Mouse (Mus musculus): ENCODE measurements around the gene Ush1c.

Ush1c gene

DNA sequence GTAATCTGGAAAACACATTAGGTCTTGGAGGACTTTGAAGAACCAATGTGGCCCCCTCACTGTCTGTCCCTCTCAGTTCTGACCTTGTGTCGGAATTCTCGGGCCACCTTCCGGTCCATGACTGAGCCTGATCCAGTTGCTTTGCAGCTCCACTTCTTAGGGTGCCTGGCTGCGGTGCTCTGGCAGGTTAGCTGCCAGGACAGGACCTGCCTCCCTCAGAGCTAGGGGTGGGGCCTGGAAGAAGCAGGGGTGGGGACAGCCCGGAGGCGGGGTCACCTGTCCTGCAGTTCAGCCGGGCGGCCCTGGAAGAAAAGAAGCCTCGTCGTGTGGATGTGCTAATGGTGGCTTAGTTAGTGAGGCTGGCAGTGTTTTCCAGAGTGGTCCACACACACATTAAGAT is at the start of gene Ush1c:
Gene Ush1c (minus strand): TSS at position 158 of the 400 bp plus-strand sequence.
- DNase-seq (ENCODE audit: low read depth, low spot score) = no peak

GRCm38 (mm10) chr7:46287051-46287450 is 48.7 kb upstream of the Ush1c start:
- DNase-seq (ENCODE audit: low read depth, low spot score) = no peak

GRCm38 (mm10) chr7:46286391-46286790 is 48.1 kb upstream of the Ush1c start:
- DNase-seq (ENCODE audit: low read depth, low spot score) = no peak

DNA sequence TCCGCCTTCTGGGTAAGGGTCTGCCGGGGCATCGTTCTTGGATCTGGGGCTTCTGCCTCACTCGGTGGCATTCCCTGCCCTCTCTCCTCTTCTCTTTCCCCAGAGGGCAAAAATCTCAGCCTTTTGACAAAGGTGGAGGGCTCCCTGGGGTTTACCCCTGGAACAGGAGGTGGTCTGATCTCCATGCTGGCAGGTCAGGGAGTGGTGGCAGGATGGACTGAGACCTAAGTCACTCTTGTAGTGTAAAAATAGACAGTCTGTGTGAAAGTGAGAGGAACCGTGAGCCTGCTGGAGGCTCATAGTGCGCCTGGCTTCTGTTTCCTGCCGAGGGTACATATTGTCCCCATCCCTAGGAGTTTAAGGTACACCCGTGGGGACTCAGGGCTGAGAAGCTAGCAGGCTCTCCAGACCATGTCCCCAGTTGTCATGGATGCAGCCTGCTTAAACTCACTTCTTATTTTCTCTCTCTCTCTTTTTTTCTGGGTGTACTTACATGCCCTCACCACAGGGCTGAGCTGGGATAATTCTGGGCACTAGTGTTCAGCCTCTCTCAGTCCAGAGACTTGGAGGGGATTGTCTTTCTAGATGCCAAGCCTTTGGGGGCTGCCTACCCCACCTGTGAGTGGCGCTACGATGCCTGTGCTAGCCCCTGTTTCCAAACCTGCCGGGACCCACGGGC is 47.0 kb upstream of the Ush1c start:
- no peak for DNase-seq (ENCODE audit: low read depth, low spot score)

- no peak for DNase-seq (ENCODE audit: low read depth, low spot score)
These were observed 45.4 kb upstream of the Ush1c start for GRCm38 (mm10) chr7:46283681-46284080.

DNA sequence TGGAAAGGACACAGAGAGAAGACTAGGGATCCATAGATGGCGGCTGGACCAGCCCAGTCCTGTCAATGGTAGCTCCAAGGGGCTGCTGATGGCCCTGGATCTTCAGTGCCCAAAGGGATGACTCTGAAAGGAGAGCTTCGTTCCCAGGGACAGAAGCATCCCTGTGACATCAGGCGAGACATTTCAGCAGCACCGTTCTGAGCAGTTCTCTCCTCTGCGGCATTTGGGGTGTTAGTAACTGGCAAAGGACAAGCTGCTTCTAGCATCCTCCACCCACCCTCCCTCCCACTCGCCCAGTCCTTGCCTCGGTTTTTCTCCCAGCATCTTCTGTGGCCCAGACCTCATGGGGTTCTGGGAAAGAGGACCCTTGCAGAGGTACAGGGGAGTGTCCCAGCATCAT is 44.0 kb upstream of the Ush1c start:
- no peak for DNase-seq (ENCODE audit: low read depth, low spot score)

DNA sequence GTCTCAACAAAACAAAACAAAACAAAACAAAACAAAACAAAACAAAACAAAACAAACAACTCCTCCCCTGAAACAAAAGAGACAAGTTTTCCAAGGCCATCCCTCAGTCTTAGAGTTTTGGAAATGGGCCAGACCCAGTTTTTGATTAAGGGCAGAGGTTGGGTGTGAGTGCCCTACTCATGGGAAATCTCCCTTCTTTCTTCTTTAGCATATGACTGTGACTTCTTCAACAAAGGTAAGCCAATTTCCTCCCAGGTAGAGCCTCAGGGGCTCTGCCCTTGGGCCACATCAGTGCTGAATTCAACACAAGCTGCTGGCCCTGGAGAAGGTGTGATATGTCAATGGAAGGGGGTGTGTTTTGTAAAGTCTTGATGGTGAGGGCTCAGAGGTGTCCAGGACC is 42.6 kb upstream of the Ush1c start:
- DNase-seq (ENCODE audit: low read depth, low spot score) = peak; percentile 53

- peak; percentile 83 for DNase-seq (ENCODE audit: low read depth, low spot score)
These were observed 41.6 kb upstream of the Ush1c start for GRCm38 (mm10) chr7:46279946-46280345.

GRCm38 (mm10) chr7:46276156-46276555 is 37.9 kb upstream of the Ush1c start:
- DNase-seq (ENCODE audit: low read depth, low spot score) = no peak

DNA sequence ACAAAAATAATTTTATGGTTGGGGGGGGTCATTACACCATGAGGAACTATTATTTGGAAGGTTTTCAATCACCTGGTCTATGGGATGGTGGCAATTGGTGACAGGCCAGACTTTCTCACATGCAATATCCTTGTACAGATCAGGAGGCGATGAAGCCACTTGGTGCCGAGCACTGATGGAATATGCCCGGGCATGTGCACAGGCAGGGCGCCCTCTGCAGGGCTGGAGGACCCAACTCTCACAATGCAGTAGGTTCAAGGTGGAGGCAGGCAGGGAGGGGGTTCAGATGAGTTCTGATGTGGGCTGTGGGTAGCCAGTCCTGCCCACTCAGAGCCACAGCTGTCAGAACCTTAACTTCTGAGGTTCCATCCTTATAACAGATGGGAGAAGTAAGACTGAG is 13.5 kb upstream of the Ush1c start:
- DNase-seq (ENCODE audit: low read depth, low spot score) = peak; percentile 52

DNA sequence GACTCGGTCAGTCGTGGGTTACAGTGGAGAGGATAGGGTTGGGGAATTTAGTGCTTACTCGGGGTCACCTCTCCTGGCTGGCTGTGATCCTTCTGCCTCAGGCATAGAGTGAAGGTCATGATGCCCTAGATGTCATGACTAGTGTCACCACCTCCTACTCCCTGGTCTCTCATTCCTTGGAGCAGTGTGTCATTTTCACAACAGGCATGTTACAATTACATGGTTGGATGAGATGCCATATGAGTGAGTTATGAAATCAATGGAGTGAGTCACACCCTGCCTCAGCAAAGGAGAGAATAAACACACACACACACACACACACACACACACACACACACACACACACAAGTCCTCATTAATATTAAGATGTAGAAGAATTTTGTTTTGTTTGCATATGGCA is 9.3 kb upstream of the Ush1c start:
- DNase-seq (ENCODE audit: low read depth, low spot score) = no peak

DNA sequence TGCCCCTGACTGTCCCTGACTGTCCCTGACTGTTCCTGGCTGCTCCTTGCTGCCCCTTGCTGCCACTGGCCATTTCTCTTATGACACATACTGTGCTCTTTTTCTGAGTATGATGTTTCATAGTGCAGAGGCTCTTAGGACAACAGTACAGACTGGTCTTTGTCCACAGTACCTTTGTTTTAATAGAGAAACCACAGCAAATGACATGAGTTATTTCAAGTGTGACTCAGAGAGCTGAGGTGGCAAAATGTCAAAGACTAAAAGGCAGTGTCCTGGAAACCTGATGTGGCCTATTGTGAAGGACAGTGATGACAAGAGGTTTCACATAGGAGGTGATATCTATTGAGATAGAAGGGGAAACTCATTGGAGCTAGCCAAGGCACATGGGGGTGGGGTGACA is 8.6 kb upstream of the Ush1c start:
- no peak for DNase-seq (ENCODE audit: low read depth, low spot score)

DNA sequence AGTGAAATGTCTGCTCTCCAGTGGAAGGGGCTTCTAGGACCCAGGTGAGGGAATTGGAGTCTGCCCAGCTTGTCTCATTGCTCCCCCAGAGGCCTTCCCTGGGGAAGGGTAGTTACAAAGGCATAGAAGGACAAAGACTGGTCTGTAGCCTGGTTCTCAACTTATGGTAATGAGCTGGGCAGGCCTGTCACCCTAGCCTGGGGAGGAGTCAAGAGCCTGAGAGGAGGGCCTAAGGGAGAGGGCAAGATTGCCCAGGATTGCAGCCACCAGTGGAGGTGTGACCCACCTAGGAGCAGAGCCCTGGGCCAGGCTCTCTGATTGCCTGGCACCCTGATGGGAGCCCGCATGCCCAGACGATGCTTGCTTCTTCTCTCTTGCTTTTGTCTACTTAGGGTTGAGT is 2.4 kb upstream of the Ush1c start, which contains the start of gene Otog:
Gene Otog (plus strand): TSS at position 292 of the 400 bp plus-strand sequence.
- DNase-seq (ENCODE audit: low read depth, low spot score) = no peak

DNA sequence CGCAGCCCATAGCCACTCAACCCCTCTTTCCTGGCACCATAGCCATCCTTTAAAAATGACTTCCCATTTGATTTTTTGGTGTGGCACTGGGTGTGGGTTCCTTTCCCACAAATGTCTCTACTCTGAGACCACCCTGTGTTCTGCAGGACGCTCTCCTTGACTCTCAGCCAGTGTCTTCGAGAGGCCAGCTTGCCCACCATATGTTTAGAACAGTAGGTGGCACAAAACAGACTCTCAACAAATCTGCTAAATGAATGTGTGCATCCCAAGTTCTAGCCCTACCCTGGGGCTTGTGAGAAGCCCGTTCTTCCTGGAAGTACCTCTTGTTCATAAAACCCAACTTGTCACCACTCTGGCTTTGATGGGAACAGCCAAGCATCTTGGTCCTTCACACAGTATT is 1.8 kb upstream of the Ush1c start:
- DNase-seq (ENCODE audit: low read depth, low spot score) = no peak

- no peak for DNase-seq (ENCODE audit: low read depth, low spot score)
These were observed 1.1 kb downstream of the Ush1c start for GRCm38 (mm10) chr7:46237192-46237591.

DNA sequence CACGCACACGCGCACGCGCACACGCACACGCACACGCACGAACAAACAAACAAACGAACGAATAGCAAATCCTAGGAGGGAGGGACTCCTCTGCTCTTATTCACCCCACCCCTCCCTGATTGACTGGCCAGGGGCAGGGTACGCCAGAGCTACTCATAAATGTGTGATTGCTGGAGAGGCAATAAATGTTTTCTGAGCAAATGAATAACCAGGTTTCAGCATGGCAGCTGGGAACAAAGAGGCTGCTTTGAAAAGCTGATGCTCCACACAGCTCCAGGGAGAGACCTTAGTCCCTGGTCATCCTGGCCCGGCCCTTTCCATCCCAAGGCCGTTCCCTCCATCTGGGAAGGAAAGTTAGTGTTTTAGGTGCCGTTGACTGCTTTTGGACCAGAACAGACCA is 1.9 kb downstream of the Ush1c start:
- no peak for DNase-seq (ENCODE audit: low read depth, low spot score)

DNA sequence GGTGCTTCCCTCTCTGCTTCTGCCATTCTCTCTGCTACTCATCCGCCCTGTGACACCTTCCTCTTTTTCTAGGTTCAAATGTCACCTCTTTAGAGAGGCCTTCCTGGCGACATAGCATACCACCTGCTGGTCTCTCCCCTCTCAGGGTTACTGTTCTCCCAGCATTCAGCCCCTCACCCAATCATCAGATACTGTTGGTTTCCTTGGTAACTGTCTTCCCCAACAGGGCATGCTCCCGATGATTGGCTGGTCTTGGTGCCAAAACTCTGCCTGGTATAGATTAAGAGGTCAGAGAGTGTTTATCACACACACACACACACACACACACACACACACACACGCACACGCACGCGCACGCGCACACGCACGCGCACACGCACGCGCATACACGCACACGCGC is 2.4 kb downstream of the Ush1c start:
- DNase-seq (ENCODE audit: low read depth, low spot score) = no peak

- no peak for DNase-seq (ENCODE audit: low read depth, low spot score)
These were observed 11.4 kb downstream of the Ush1c start for GRCm38 (mm10) chr7:46226936-46227335.

DNA sequence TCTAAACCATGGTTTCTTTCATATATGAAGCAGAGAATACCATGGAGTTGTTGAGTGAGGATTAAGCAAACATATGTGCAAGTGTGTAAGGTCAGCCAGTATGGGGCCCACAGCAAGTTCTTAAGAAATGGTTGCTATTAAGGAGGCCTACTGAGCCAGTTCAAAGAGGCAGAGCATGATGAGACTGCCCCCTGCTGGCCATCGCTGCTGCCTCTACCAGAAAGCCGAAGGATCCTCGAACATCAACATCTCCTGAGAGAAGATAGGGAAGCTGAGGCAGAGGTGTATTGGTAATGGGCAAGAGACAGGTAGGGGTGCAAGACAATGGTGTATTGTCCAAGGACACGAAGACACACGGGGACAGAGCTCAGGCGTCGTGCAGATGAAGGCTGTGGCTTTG is 12.1 kb downstream of the Ush1c start:
- DNase-seq (ENCODE audit: low read depth, low spot score) = peak; percentile 59

DNA sequence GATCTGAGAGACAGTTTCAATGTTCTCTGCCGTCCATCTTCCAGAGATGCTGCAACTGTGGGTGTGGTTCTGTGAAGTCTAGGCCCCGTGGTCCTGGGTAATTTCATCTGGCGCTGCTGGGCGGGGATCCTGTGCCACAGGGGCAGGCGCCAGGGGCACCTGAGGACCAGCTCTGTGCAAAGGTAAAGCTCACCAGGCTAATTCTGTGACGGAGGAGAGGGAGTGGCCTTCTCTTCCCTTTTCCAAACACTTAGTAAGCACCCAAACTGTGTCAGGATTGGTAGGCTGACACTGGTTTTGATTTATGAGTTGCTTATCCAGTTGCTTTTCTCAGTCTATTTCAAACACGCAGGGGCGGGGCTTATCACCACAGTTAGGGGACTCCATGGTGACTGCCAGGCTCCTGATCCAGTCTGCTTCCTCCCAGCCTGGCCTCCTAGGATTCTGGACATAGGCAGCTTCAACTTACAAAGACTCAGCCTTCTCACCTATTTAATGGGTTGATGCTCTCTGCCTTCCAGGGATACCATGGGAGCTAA is 17.6 kb downstream of the Ush1c start:
- DNase-seq (ENCODE audit: low read depth, low spot score) = no peak

DNA sequence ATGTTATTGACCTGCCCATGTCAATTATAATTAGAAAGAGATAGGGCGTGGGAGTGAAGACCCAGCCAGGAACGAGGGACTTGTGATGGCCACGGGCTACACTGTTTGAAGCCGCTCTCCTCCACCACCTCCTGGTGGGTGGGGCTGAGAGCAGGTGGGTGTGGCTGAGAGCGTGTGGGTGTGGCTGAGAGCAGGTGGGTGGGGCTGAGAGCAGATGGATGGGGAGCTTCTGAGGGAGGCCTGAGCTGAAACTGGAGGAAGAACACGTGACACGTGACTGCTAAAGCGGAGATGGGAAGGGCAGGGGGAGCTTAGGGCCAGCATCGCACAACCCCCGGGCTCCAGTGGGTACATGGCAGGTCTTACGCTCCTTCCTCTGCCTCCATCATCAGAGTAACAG is 19.9 kb downstream of the Ush1c start:
- peak; percentile 57 for DNase-seq (ENCODE audit: low read depth, low spot score)

GRCm38 (mm10) chr7:46216481-46216880 is 21.8 kb downstream of the Ush1c start:
- no peak for DNase-seq (ENCODE audit: low read depth, low spot score)

- DNase-seq (ENCODE audit: low read depth, low spot score) = no peak
These were observed 28.0 kb downstream of the Ush1c start for GRCm38 (mm10) chr7:46210276-46210675.

DNA sequence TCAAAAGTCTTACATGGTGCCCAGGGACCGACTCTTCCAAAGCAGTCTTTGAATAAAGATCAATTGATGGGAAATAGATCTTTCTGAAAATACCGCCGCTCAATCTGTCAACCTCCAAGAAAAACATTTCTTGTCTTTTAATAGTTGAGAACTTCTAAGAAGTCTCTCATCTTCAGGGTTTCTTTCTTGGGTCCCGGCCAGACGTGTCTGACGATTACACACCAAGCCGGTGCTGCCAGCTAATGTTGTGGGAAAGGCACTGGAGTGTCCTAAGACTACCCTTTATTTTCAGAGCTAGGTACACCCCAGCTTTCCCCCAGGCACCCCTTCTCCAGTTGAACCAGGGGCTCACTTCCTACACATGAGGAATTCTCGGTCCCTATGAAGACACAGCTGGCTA is 30.2 kb downstream of the Ush1c start:
- no peak for DNase-seq (ENCODE audit: low read depth, low spot score)
